Mouse (Mus musculus): ENCODE results near the gene Hs2st1. TPM values are rescaled to one million over a fixed set of nuclear protein-coding genes. Genes with fewer than 3 reads are reported as not detected.
"Not testable (repeated sequence)": the region's sequence is repeated elsewhere in the genome, so short reads cannot be mapped to it uniquely, and the experiment has no call there.

Hs2st1 gene
- polyA plus RNA-seq, 1 experiment from 2014 or later: 12.8 TPM

DNA sequence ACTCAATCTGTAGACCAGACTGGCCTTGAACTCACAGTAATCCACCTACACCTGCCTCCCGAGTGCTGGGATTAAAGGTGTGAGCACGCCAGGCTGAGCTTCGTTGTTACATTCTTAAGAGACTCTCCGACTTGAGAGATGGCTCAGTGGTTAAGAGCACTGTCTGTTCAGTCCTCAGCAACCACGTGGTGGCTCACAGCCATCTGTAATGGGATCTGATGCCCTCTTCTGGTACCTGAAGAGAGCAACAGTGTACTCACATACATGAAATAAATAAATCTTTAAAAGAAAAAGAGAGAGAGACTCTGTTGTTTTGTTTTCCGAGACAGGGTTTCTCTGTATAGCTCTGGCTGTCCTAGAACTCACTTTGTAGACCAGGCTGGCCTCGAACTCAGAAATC lies 35.8 kb upstream of the Hs2st1 start:
- H3K36me3 ChIP-seq; H3K4me2 ChIP-seq; H3K9ac ChIP-seq; H3K27ac ChIP-seq; H3K27me3 ChIP-seq (replicated peaks); H3K9me3 ChIP-seq; H3K4me3 ChIP-seq (replicated peaks); ATAC-seq (ENCODE audit: insufficient read depth, low FRiP score, low read depth); H3K4me1 ChIP-seq: not testable (repeated sequence)
- 67% methylated on average over 7 of the region's 7 CpGs for WGBS

DNA sequence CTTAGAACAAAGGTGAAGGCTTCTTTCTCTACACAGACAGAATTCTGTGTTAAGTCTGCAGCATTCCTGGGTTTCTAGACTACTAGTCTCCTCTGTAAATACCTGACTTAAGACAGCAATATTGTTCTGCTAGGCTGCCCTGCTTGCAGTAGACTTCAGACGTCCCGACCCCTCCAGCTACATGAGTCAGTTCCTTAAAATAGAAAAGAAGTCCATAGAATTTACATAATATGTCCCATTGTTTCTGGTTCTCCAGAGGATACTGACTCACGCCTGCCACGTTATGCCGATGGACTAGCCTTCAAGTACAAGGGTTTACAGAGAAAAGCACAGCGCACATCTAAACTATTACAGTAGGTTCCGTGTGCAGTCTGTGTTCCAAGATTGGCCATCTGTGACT lies 34.2 kb upstream of the Hs2st1 start:
- no peak for ATAC-seq (ENCODE audit: insufficient read depth, low FRiP score, low read depth)
- WGBS: 61% methylated on average over 7 of the region's 7 CpGs
- H3K36me3 ChIP-seq: no peaks in the 10 kb centered on the region
- H3K9me3 ChIP-seq: no peaks in the 10 kb centered on the region
- no peak overlapping the region for H3K4me2 ChIP-seq
- H3K9ac ChIP-seq: no peak overlapping the region
- no peak overlapping the region for H3K27ac ChIP-seq
- H3K27me3 ChIP-seq (replicated peaks): no peaks in the 10 kb centered on the region
- no peak overlapping the region for H3K4me3 ChIP-seq (replicated peaks)
- H3K4me1 ChIP-seq: no peaks in the 10 kb centered on the region

DNA sequence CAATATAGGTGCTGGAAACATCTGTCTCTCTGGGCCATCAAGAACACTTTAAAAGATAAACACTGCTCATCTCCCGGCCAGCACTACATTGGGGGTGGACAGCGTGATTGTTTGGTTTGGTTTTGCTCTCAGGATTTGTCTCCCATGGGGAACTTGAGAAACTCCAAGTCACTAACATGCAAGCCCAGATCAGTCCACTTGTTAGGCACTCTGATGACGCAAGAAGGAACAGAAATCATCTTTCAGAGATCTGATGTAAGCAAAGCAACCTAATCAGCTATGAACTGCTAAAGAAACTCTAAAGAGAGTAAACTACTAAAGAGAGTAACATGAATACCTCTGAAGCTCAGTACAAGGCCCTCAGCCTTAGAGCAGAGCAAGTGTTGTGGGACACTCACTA lies 33.6 kb upstream of the Hs2st1 start:
- Histone ChIP-seq H3K4me2 (no peak overlapping the region), H3K4me3 (replicated peaks) (no peak overlapping the region), H3K27ac (no peak overlapping the region), H3K9me3 (no peaks in the 10 kb centered on the region), H3K27me3 (replicated peaks) (no peaks in the 10 kb centered on the region), H3K36me3 (no peaks in the 10 kb centered on the region), H3K9ac (no peak overlapping the region), H3K4me1 (no peaks in the 10 kb centered on the region)
- 63% methylated on average over 3 of the region's 3 CpGs for WGBS
- no peak for ATAC-seq (ENCODE audit: insufficient read depth, low FRiP score, low read depth)

DNA sequence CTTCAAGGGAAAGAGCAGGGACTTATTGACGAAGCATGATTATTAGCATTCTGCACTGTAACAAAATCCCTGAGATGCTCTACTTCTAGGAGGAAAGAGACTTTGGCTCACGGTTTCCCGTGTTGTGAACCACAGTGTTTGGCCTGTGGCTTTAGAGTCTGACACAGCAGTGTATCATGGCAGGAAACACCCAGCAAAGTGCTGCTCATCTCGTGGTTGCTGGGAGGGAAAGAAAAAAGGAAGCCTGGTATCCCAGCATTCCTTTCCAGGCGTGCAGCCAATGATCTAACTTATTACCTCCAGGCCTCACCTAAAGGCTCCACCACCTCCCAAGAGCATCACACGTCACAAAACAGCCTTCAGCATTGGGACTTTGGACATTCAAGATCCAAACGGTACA lies 32.8 kb upstream of the Hs2st1 start:
- H3K4me2 ChIP-seq: no peak overlapping the region
- peaks cover 4% of the 10 kb centered on the region; the same call in 1 of the 2 replicates for H3K36me3 ChIP-seq
- WGBS: 68% methylated on average over 7 of the region's 7 CpGs
- no peaks in the 10 kb centered on the region for H3K27me3 ChIP-seq (replicated peaks)
- H3K27ac ChIP-seq: no peak overlapping the region
- H3K4me3 ChIP-seq (replicated peaks): no peak overlapping the region
- no peaks in the 10 kb centered on the region for H3K9me3 ChIP-seq
- ATAC-seq (ENCODE audit: insufficient read depth, low FRiP score, low read depth): no peak
- H3K4me1 ChIP-seq: no peaks in the 10 kb centered on the region
- no peak overlapping the region for H3K9ac ChIP-seq

DNA sequence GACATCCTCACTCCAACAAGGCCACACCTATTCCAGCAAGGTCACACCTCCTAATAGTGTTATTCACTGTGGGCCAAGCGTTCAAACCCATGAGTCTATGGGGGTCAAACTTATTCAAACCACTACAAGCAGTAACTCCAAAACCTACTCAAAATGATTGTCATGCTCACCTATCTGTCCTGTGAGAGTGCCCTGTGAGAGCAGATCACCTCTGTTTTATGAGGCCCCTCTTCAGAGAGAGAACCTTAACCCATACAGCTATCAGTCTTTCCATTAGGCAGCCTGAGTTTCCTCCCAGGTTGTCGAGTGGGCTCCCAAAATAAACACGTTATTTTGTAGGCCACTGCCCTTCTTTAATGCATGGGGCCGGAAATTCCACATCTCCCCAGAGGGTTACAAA lies 32.4 kb upstream of the Hs2st1 start:
- Histone ChIP-seq H3K9ac (no peak overlapping the region), H3K27me3 (replicated peaks) (no peaks in the 10 kb centered on the region), H3K4me2 (no peak overlapping the region), H3K4me3 (replicated peaks) (no peak overlapping the region), H3K4me1 (no peaks in the 10 kb centered on the region), H3K36me3 (peaks cover 4% of the 10 kb centered on the region; the same call in 1 of the 2 replicates), H3K9me3 (no peaks in the 10 kb centered on the region), H3K27ac (no peak overlapping the region)
- no peak for ATAC-seq (ENCODE audit: insufficient read depth, low FRiP score, low read depth)
- WGBS: 55% methylated on average over 4 of the region's 4 CpGs

DNA sequence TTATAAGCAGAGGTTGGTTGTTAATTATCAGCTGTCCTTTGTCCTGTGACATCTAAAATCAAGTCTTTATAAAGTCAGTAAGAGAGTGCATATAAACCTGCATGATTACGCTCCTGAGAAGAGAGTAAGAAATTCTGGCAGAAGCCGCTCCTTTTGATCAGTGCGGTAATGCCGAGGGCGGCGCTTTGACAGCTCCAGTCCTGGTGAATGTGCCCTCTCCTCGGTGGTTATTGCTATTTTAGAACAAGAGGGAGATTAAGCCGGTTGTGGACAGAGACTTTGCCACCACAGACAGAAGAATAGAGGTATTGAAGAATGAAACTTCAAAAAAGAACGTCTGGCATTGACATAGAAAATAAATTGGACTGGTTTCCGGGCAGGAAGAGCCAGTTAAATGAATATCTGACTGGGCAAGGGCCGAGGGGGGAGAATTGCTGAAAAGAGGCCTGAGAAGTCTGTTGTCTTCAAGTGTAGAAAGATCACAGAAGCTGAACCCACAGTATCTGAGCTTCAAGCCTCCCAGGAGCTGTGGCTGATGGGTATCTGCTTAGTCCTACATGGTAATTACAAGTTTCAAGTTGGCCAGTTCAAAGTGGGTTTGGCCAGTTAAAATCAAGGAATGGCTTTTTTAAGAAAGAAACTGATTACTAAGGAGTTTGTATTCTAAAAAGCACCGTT lies 27.9 kb upstream of the Hs2st1 start:
- H3K9me3 ChIP-seq: no peaks in the 10 kb centered on the region
- H3K9ac ChIP-seq: no peak overlapping the region
- no peak overlapping the region for H3K27ac ChIP-seq
- no peak for ATAC-seq (ENCODE audit: insufficient read depth, low FRiP score, low read depth)
- H3K4me3 ChIP-seq (replicated peaks): no peak overlapping the region
- no peaks in the 10 kb centered on the region for H3K27me3 ChIP-seq (replicated peaks)
- 70% methylated on average over 12 of the region's 12 CpGs for WGBS
- H3K36me3 ChIP-seq: peaks cover 4% of the 10 kb centered on the region; the same call in 1 of the 2 replicates
- H3K4me2 ChIP-seq: no peak overlapping the region
- H3K4me1 ChIP-seq: no peaks in the 10 kb centered on the region

DNA sequence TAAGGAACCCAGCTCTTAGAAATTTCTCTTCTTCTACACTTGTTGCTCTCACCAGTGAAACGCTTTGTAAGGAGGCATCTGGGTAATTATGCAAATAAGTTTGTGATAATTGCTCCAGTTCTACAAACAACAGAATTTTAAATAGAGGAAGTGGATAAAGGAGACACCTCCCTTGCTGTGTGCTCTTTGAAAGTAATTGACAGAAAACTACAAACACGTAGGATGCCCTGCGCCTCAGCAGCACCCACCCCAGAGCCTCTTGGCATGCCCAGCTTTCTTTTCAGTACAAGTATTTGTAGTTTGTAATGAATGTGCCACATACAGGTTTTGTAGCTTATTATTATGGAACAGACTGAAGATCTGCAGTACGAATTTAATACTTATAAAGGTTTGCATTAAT lies 27.1 kb upstream of the Hs2st1 start:
- H3K9me3 ChIP-seq: no peaks in the 10 kb centered on the region
- WGBS: 82% methylated on average over 4 of the region's 4 CpGs
- no peak overlapping the region for H3K9ac ChIP-seq
- H3K4me2 ChIP-seq: no peak overlapping the region
- peaks cover 4% of the 10 kb centered on the region; the same call in 1 of the 2 replicates for H3K36me3 ChIP-seq
- H3K27ac ChIP-seq: no peak overlapping the region
- ATAC-seq (ENCODE audit: insufficient read depth, low FRiP score, low read depth): no peak
- H3K27me3 ChIP-seq (replicated peaks): no peaks in the 10 kb centered on the region
- H3K4me1 ChIP-seq: no peaks in the 10 kb centered on the region
- H3K4me3 ChIP-seq (replicated peaks): no peak overlapping the region

DNA sequence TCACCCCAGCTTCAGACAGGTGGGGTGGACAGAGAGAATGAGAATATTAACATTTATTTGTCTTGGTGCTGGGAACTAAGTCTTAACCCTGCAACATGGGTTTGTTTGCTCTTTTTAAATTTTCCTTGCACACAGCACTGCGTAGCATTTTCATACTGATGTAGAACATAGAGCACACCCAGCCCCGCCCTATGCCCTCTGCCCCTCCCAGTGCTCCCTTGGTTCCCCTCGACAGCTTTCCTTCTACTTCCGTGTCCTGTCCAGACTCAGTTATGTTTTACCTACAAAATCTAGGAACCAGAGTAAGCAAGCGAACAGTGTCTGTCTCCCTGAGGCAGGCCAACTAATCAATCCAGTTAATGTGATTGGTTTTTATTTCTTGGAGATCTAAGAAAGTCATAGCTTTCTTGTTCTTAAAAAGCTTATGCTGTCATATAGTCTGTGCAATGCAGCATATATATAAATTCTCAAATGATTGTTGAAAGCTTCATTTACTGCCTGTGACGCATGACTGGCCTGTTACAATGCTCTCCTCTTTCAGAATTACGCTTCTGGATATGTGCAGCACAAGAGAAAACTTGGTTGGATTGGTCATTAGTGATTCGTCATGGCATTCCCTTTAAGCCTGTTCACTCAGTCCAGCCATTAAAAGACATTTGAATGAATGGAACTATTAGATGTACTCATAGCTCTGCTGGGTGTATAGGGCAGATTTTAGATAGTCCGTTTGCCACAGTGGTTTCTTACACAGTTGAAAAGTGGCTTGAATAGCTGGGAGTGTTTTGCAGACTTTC lies 23.2 kb upstream of the Hs2st1 start:
- no peaks in the 10 kb centered on the region for H3K9me3 ChIP-seq
- no peak overlapping the region for H3K27ac ChIP-seq
- no peak overlapping the region for H3K4me2 ChIP-seq
- H3K27me3 ChIP-seq (replicated peaks): no peaks in the 10 kb centered on the region
- no peak overlapping the region for H3K4me3 ChIP-seq (replicated peaks)
- no peak for ATAC-seq (ENCODE audit: insufficient read depth, low FRiP score, low read depth)
- H3K9ac ChIP-seq: no peak overlapping the region
- peaks cover 22% of the 10 kb centered on the region; the same call in 1 of the 2 replicates for H3K36me3 ChIP-seq
- 79% methylated on average over 9 of the region's 9 CpGs for WGBS
- H3K4me1 ChIP-seq: no peaks in the 10 kb centered on the region

DNA sequence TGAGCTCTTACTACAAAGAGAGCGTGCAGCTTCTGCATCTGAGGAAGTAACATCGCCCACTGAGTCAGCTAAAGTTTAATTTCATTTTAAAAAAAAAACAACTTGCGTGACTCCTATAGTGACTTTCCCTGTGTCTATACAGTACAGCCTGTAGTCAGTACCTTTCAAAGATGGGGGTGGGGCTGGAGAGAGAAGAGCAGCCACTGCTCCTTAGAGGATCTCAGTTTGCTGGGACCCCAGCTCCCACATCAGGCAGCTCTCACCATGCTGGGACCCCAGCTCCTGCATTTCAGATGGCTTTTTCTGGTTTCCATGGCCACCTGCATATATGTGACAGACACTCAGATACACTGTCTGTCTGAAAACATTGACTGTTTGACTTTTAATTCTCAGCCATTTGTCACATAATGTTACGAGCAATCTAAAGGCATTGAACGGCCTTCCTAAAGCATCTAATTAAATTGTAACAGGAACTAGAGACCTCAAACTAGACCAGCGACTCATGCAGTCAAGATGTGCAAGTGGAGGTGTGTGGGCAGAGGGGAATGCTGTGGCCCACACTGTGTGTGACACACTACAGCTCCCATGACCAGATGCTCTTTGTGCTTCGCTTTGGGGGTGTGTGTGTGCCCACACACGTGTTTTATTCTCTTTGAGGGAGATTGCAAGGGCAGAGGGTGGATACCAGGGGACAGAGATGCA lies 19.4 kb upstream of the Hs2st1 start:
- no peak overlapping the region for H3K9ac ChIP-seq
- H3K36me3 ChIP-seq: peaks cover 22% of the 10 kb centered on the region
- no peak overlapping the region for H3K4me3 ChIP-seq (replicated peaks)
- ATAC-seq (ENCODE audit: insufficient read depth, low FRiP score, low read depth): no peak
- H3K27ac ChIP-seq: no peak overlapping the region
- no peaks in the 10 kb centered on the region; the same call in 1 of the 2 replicates for H3K4me1 ChIP-seq
- WGBS: 91% methylated on average over 8 of the region's 8 CpGs
- no peaks in the 10 kb centered on the region for H3K9me3 ChIP-seq
- no peaks in the 10 kb centered on the region for H3K27me3 ChIP-seq (replicated peaks)
- no peak overlapping the region for H3K4me2 ChIP-seq

DNA sequence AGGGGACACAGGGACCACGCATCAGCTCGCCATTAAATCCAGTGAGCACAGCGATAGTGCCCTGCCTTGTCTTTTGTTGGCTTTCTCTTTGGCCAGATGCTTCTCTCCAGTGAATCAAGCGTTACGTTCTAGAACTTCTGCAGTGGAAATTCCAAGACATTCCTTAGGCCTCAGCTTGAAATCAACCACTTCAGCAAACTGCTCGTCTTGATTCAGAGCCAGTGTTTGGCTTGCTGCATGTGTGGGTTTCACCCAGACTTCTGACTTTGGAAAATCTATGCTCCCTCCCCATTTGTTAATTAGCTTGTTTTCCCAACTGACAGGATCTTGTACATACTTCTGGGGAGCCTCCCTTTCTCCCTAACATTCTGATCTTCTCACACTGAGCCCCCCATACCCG lies 16.8 kb upstream of the Hs2st1 start:
- Histone ChIP-seq H3K36me3 (peaks cover 22% of the 10 kb centered on the region), H3K27me3 (replicated peaks) (no peaks in the 10 kb centered on the region), H3K27ac (no peak overlapping the region)

DNA sequence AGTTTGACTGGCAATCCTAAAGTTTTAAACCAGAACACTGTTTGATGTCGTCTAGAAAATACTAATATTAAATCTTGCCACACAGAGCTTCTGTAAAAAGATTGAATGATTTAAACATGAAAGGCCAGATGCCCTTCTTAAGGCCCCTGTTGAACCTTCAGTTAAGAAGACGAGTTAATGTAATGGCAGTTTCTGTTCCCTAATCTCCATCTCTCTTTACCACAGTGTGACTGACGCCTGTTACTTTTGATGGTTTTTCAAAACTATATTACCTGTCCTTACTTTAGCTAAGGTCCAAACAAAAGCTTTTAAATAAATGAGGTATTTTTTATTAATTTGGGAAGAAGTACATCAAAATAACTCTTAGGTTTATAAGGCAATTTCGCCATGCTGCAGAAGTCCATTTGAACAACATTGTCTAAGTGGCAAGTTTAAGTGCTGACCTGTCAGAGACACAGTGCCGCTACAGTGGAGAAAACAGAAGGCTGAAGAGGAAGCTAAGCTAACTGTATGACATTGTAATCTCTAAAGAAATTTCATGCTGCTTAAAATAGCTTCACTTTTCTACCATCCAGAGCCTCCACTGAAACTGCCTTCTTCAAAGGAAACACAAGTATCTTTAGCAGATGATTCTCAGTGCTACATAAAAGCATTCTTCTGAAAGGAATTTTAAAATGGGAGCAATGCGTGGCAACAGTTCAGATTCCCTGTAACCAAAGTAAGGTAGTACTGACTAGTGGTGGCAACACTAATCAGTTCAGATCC lies 15.0 kb upstream of the Hs2st1 start:
- no peaks in the 10 kb centered on the region for H3K27me3 ChIP-seq (replicated peaks)
- H3K4me3 ChIP-seq (replicated peaks): no peak overlapping the region
- no peak for ATAC-seq (ENCODE audit: insufficient read depth, low FRiP score, low read depth)
- WGBS: 76% methylated on average over 6 of the region's 6 CpGs
- H3K36me3 ChIP-seq: peaks cover 15% of the 10 kb centered on the region
- H3K9me3 ChIP-seq: no peaks in the 10 kb centered on the region
- H3K4me1 ChIP-seq: peaks cover 3% of the 10 kb centered on the region; the same call in 1 of the 2 replicates
- no peak overlapping the region for H3K9ac ChIP-seq
- no peak overlapping the region for H3K4me2 ChIP-seq
- no peak overlapping the region for H3K27ac ChIP-seq

More for the DNA sequence above, 16.8 kb upstream of the Hs2st1 start:
- H3K9me3 ChIP-seq: no peaks in the 10 kb centered on the region
- no peak overlapping the region for H3K4me2 ChIP-seq
- no peak for ATAC-seq (ENCODE audit: insufficient read depth, low FRiP score, low read depth)
- no peak overlapping the region for H3K9ac ChIP-seq
- peaks cover 3% of the 10 kb centered on the region; the same call in 1 of the 2 replicates for H3K4me1 ChIP-seq
- WGBS: 75% methylated on average over 7 of the region's 7 CpGs
- H3K4me3 ChIP-seq (replicated peaks): no peak overlapping the region

All from stomach, embryonic 15.5 days (tissue).